Mouse (Mus musculus) brain, embryonic 18.5 days (tissue): ENCODE measurements around the gene Ubn2.
"Not testable (repeated sequence)": the region's sequence is repeated elsewhere in the genome, so short reads cannot be mapped to it uniquely, and the experiment has no call there.

Source experiments
- DNase-seq: peaks from one replicate; pipeline ENCODE4 v3.0.0-alpha.2; 2012; ENCODE audit warnings: low read depth, low spot score

Ubn2 gene

DNA sequence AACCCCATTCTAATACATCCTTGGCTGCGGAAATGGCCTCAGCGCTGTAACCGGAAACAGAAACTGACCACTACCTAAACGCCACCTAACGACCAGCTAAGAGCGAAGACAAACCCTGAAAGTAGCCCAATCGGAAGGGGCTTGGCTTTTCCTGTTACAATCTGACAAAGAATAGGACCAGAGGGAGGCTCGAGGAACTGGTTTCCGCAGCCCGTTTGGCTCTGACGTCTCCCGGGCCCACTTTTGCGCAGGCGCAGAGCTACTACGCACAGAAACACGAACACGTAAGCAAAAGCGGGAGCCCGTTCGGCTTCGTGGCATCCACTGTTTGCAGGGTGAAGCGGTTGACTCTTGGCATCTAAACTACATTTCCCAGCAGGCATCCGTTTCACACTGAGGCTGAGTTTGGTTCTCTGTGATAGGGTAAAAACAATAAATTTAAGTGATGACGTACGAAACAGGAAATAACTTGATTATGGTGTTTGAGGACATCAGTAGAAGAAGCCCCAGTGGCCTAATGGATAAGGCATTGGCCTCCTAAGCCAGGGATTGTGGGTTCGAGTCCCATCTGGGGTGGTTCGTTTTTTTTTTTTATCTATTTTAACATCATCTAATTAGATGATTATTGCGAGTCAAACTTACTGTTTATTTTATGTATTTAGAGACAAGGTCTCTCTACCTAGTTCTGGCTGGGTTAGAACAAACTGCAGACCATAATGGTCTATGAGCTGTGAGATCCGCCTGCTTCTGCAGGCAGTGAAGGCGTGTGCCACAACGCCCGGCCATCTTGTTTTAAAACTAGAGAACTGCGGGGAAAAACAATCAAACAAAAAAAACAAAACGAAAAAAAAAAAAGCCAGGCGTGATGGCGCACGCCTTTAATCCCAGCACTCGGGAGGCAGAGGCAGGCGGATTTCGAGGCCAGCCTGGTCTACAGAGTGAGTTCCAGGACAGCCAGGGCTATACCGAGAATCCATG is 100.0 kb downstream of the Ubn2 start, which contains the start of gene Fmc1:
Gene Fmc1 (plus strand): TSS at position 75 of the 978 bp plus-strand sequence.
- DNase-seq = peak; percentile 99

- peak; percentile 82 for DNase-seq
These were observed 101.1 kb downstream of the Ubn2 start for GRCm38 (mm10) chr6:38534640-38535365.

GRCm38 (mm10) chr6:38535366-38535690 is 101.6 kb downstream of the Ubn2 start:
- DNase-seq = no peak

- DNase-seq = no peak
These were observed 102.0 kb downstream of the Ubn2 start for GRCm38 (mm10) chr6:38535788-38536187.

- DNase-seq = not testable (repeated sequence)
These were observed 110.4 kb downstream of the Ubn2 start for GRCm38 (mm10) chr6:38544141-38544540.

GRCm38 (mm10) chr6:38547005-38547404 is 113.3 kb downstream of the Ubn2 start:
- DNase-seq = not testable (repeated sequence)

DNA sequence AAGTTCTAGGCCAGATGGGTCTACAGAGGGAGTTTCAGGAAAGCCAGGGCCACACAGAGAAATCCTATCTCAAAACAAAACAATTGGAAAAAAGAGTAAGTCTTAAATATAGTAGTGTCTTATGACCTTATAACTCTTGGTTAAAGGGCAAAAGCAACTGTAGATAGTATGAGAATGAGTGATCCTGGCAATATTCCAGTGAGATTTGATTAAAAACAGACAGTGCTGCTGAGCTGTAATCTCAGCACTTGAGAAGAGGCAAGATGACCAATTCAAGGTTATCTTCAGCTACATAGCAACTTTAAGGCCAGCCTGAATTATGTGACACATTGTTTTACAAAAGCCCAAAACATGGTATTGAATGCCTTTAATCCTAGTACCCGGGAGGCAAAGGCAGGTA is 114.0 kb downstream of the Ubn2 start:
- DNase-seq = no peak

- DNase-seq = not testable (repeated sequence)
These were observed 114.8 kb downstream of the Ubn2 start for GRCm38 (mm10) chr6:38548595-38548994.

DNA sequence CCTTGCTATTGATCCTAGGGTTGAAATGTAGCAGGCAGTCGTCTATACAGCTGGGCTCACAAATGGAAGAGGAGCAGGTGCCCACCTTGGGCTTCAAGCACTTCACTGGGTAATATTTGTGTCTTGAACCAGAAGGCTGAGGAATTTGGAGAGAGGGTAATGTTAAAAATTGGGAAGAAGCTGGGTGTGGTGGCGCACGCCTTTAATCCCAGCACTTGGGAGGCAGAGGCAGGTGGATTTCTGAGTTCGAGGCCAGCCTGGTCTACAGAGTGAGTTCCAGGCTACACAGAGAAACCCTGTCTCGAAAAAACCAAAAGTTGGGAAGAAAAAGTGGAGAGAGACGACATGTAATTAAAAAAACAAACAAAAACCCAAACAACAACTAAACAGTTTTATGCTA is 116.1 kb downstream of the Ubn2 start:
- not testable (repeated sequence) for DNase-seq

DNA sequence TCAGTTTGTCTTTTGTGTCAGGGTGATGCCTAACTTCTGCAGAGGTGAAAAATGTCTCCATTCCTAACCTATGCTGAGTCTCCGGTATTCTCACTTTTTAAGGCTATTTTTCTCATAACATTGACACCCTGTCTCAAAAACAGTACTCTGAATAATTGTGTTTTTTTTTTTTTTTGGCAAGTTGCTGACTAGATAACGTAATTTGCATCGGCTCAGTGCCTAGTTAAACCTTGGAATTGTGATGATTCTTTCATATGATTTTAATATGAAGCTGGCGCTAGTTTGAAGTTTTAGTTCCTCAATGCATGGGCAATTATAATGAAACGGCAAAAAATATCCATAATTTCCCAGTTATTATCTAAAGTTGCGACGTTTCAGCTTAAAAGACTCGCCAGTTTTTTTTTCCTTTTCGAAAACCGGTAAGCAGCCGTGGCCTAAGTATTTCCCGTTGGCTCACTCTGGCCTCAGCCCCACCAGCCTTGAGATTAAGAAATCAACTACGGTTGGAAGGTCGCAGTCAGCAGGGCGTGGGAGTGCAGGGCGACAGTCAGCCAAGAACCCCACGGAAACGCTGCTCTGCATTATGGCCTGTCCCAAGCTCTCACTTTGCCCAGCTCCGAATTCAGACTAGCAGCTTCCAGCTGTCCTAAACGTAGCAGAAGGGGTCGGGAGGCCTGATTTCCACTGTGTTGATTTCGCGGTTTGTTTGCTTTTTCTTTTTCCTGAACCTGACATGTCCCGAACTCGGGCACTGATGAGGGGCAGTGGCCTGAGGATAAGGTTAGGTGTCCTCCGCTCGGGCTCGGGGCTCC is 116.7 kb downstream of the Ubn2 start:
- DNase-seq = no peak

DNA sequence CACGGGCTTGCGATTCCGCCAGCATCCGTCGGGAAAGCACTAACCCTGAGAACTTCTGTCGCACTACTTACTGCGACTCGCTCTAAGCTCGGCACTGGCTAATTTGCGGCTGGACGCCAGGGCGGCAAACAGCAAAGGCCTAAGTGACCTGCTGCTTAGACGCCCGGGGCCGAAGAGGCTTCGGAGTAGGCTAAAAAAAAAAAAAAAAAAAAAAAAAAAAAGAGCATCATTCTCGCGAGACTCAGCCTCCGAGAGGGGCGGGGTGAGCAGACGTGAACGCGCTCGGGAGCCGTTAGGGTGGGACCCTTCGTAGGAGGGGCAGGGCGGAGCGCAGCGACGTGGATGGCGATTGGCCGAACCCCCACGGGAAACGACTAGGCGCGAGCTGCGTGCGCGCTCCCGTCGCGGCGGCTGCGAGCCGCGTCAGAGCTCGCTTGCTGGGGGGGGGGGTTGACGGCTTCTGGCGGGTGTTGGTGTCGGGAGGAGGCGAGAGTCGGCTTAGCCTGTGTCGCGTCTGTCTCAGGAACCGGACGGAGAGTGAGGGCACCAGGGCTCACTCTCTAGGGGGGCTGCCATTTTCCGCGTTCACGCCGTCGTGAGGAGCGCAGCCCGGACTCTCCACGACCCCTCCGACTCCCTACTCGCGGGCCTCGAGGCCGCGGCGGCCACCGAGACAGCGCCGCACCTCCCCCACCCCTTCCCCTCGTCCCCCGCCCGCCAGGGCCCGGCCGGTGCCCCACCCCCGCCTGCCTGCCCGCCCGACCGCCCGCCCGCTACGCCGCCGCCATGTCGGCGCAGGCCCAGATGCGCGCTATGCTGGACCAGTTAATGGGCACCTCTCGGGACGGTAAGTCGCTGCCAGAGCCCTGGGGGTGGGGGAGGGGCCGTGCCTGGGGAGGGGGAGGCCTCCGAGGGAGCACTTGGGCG is 117.6 kb downstream of the Ubn2 start, which contains the start of gene Luc7l2:
Gene Luc7l2 (plus strand): TSS at position 273 of the 927 bp plus-strand sequence.
- DNase-seq = peak; percentile 96

GRCm38 (mm10) chr6:38551989-38552635 is 118.4 kb downstream of the Ubn2 start:
- peak; percentile 93 for DNase-seq

- no peak for DNase-seq
These were observed 118.9 kb downstream of the Ubn2 start for GRCm38 (mm10) chr6:38552636-38553000.
